Mouse (Mus musculus) right cerebral cortex, postnatal 10 days (tissue): ENCODE data around the gene Dnajc10.
A peak's percentile ranks its signal among the peaks of the same experiment; 100 is the strongest.

Experiments used
- DNase-seq, 2 experiments: peaks; one replicate each; pipeline ENCODE4 v3.0.0; 2021; ENCODE audit warnings: low spot score in 2 of 2

The Dnajc10 gene

GRCm38 (mm10) chr2:80315242-80316161 is at the start of gene Dnajc10:
Gene Dnajc10, plus strand, starts transcription at chr2:80315466.
- DNase-seq, result peak; percentile 94

- peak; percentile 85 to 86 for DNase-seq
Measured at GRCm38 (mm10) chr2:80266894-80267293, 48.4 kb upstream of the Dnajc10 start.

GRCm38 (mm10) chr2:80268053-80268452 is 47.2 kb upstream of the Dnajc10 start:
- no peak for DNase-seq

DNA sequence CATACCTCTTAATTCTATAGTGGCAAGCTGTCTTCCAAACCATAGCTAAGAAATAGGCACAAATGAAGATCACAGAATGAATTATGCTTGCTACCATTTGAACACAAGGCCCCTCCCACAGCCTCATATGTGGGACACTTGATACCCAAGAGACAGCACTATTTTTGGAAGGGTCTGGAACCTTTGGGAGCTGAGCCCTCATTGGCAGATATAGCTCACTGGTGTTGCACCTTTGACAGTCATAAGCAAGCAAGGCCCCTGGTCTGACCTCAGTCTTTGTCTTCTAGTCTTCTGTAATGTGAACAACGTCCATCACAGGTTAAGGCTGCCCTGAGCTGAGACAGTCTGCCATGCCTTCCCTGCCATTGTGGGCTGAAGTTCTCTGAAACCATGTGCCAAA is 43.8 kb upstream of the Dnajc10 start:
- DNase-seq, result no peak

DNA sequence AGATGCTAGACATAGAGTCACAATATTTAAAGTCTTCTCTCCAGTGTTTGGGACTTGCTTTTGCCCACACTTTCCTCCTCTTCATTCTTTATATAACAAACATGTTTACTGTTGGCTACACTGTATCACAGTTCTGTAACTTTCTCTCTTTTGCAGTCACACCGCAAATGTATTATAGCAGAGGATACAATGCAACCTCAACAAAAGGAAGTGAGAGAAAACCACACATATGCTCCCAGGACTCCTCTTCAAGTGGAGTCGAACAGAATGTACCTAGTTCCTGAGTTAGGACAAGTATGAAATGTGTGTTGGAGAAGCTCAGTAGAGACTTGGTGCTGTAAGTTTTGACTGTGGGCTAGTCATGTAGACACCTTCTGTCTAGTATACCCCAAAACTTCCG is 42.2 kb upstream of the Dnajc10 start:
- no peak for DNase-seq

DNA sequence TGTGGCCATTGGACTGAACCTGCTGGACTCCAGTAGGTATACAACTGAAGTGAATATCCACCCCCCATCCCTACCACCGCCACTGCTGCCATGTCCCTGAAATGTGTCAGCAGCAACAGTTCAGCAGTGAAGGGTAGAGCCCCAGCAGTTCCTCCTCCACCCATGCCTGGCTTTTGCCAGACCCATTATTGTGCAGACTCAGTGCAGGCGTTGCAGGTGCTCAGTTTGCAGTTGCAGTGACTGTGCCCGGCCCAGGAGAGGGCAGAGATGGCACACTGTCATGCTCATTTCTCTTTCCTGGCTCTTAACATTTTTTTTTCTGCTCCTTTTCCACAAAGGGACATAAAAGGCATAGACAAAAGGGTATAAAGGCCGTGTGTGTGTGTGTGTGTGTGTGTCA is 41.5 kb upstream of the Dnajc10 start:
- no peak for DNase-seq

- peak in 1 of 2 experiments; percentile 55 for DNase-seq
Measured at GRCm38 (mm10) chr2:80275136-80275535, 40.1 kb upstream of the Dnajc10 start.

GRCm38 (mm10) chr2:80282214-80282613 is 33.1 kb upstream of the Dnajc10 start:
- no peak for DNase-seq

DNA sequence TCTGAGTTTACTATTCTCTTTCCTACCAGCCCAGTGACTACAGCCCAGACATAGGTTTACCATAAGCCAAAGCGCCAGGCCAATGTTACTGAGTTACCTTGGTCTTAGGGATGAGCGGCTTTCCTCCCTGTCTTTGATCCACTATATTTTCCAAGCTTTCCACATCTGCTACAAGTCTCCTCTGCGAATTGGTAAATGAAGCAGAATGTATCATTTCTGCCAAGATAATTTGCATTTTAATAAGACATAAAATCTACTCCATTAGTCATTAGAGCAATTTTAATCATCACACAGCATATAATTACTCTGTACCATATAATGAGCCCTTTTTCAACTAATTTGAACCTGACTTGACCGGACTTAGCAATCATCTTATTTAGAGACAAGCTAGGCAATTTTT is 28.9 kb upstream of the Dnajc10 start:
- DNase-seq, result no peak

GRCm38 (mm10) chr2:80292172-80292571 is 23.1 kb upstream of the Dnajc10 start, which contains the start of gene Prdx6b:
Gene Prdx6b, plus strand, starts transcription at chr2:80292472.
- DNase-seq, result no peak

GRCm38 (mm10) chr2:80298334-80298733 is 16.9 kb upstream of the Dnajc10 start:
- DNase-seq, result no peak

DNA sequence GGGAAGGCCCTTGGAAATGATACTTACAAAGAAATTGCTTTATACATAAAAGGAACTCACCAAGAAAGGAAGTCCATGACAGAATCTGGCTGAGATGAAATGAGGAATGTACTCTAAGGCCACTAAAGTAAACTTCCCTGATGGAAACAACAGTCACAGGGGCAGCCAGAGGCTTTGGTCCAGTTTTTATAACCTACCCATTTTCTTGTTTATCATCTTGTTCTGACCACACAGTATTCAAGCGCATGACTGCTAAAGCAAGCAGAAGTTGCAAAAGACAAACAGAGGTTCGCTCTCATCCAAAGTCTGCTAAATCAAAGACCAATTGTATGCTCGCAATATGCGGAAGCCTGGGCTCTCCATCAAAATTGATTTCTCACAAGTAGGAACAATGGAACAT is 14.5 kb upstream of the Dnajc10 start:
- DNase-seq, result no peak

DNA sequence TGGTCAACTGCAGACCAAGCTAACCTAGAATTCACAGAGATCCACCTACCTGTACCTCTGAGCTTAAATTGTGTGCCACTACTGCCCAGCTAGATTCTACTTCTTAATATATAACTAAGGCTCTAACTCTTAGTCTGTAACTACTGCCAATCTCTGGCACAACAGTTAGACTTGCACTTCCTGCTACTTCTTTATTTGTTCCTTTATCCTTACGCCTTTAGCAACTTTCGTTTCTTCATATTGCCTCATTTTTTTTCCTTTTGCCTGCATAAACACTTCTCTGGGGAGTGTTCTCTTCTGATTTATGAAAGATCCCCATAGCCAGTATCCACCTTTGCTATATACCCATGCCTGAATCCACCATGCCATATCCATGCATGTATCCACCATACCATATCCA is 11.3 kb upstream of the Dnajc10 start:
- DNase-seq, result no peak

GRCm38 (mm10) chr2:80307701-80308100 is 7.6 kb upstream of the Dnajc10 start:
- no peak for DNase-seq

DNA sequence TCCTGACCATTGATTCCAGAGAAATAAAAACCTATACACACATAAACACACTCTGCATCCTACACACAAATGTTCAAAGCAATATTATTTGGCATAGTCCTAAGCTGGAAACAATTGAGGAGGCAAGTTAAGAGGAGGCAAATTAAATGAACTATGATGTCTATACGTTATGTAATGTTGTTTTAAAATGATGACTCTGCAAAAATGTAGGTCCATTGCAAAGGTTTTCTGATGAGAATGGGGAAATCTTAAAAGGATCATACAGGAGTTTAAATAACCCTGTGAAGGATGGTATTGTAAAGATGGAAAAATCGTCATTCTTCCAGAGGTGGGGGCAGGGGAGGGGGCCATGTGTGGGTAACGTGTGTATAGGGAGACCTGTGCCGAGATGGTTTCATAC is 5.5 kb upstream of the Dnajc10 start:
- no peak for DNase-seq

- DNase-seq, result no peak
Measured at GRCm38 (mm10) chr2:80310772-80311171, 4.5 kb upstream of the Dnajc10 start.

DNA sequence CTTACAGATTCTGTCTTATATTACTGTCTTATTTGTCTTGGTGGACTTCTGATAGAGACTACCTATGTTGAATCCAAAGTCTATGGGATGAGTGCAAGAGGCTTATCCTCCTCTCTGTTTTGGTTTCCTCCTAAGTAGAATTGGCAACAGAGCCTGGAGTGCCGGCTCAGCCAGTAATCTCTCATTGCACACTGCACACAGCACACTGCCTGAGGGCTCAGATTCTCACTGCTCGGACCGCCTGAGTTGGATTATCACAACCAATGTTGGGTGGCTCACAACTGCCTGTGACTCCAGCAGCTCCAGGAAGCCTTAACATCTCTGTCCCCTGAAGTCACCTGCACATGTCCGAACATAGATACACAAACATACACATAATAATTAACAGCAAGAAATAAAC is 3.9 kb upstream of the Dnajc10 start:
- no peak for DNase-seq

- DNase-seq, result no peak
Measured at GRCm38 (mm10) chr2:80314201-80314600, 1.1 kb upstream of the Dnajc10 start.

- no peak for DNase-seq
Measured at GRCm38 (mm10) chr2:80314854-80315241, 418 bp upstream of the Dnajc10 start.

GRCm38 (mm10) chr2:80322878-80323277 is 7.6 kb downstream of the Dnajc10 start:
- no peak for DNase-seq

DNA sequence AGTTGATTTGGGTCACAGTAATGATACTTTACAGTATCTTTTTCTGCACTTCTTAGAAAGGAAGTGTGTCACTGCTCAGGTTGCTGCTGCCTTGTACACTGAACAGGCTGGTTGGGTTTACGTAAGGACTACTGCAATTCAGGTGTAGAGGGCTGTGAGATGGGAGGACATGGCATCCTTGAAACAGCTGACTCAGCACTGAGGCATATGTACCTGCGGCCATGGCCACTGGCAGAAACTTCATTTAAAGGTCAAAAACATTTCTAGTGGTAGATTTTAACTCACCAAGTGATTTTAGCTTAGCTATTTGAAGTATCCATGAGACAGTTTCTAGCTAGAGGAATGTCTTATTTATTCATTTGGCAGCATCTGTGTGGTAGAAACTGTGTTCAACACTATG is 10.5 kb downstream of the Dnajc10 start:
- DNase-seq, result no peak

DNA sequence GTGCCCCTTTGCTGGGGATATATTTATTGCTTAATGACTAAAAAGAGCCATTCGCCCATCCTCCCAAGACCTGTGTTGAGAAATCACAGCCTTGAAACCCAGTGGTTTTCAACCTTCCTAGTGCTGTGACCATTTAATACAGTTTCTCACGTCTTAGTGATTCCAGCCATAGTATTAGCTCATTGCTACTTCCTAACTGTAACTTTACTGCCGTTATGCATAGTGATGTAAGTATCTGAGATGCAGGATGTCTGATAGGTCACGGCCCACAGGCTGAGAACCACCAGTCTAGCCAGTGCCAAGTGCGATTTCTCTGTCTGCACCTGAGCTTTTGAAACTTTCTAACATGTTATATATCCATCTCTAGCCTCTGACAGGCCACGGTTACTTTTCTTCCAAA is 12.0 kb downstream of the Dnajc10 start:
- no peak for DNase-seq

DNA sequence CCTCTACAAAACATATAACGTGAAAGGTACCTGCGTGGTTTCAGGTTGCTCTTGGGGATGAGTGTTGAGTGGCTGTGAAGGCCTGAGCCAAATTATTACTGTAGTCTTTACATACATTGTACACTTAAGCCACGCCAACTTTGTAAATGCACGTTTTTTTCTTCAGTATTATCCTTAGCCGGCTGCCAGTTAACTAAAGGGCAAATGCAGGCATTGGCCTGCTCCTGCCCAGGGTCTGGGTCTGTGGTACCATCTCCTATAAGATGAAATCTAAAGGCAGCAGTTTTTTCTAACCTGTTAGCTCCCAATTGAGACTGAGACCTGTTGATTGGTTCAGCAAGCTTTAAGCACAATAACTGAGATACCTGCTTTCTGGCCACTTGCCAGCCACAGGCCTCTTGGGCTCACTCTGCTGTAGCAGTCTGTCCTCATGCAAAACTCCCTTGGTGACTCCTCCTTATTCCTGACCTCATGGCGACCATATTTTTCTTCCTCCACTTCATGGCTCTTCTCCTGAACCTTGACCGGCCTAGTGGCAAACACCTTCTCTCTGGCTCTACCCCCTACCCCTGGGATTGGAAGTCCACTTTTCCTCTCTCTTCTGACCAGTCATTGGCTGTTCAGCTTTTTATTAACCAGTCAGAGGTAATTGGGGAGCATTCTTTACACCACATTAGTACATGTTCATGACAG is 13.8 kb downstream of the Dnajc10 start:
- no peak for DNase-seq
